8 mouse cellular contexts compared by ENCODE assay signal in the genomic region with DNA sequence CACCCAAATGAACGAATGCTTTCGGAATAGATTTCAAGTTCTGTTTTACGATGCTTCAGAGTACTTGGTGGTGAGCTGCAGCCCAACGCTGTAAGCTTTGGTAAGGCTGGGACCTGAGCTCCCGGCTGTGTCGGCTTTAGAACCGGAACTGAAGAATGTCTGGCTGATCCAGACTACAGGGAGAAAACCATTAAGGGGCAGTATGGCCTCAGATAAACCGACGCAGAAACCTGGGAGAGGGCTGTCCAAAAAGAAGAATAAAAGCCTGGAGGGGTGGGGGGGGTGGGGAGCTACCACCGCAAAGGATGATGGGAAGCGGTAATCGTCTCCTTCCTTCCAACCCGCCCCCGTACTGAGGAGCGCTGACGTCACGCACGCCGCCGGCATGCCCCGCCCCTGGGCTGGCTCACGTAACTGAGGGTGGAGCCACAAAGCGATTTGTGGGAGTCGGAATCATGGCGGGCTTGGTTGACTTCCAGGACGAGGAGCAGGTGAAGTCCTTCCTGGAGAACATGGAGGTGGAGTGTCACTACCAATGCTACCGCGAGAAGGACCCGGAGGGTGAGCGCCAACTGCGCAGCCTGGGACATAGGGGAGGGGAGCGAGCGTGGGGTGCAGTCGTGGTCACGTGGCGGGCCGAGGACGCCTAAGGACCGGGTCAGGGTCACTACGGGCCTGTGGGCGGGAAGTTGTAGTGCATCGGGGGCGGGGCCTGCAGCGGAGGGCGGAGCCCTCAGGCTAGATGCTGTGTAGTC. TPM values are rescaled to one million over a fixed set of nuclear protein-coding genes. Genes with fewer than 3 reads are reported as not detected.
DNase-seq lines count a peak whose midpoint lies in the region; ATAC-seq and TF ChIP-seq lines count a peak whose summit lies in the region.

A gene (plus strand): TSS at position 411 of the 755 bp plus-strand sequence.

- H3K27ac ChIP-seq in cortical plate, adult 2 months (ENCODE audit: insufficient read depth, low read length), result peak within 1 kb of the TSS; percentile 53

- peak within 1 kb of the TSS; percentile 74 for H3K4me3 ChIP-seq in cortical plate, adult 2 months (ENCODE audit: insufficient read depth, low read length)

- peak; percentile 94 to 95 for DNase-seq in gastrocnemius, adult 8-10 months (ENCODE audit: low spot score in 2 of 2)
- peak; percentile 99 for DNase-seq in induced T-regulatory cell, adult 2 months (ENCODE audit: low read depth)
- DNase-seq in left cerebral cortex, adult 9 months (ENCODE audit: low spot score in 2 of 2), result peak; percentile 91 to 97
- peak; percentile 97 for DNase-seq in right cerebral cortex, postnatal 14 days
- DNase-seq in urinary bladder, postnatal 36 days (ENCODE audit: low spot score in 2 of 2), result peak; percentile 95 to 96

- peak; percentile 63 for TF ChIP-seq POLR2A in cortical plate, adult 2 months (IDR thresholded peaks at IDR 0.05; ENCODE audit: extremely low read depth, insufficient read depth, low read length)

- ATAC-seq in activated CD4-positive, CD25-positive, alpha-beta regulatory T cell, adult 4 months, result peak; percentile 92
- ATAC-seq in megakaryocyte progenitor cell, adult 5-6 weeks (replicated peaks; ENCODE audit: poor library complexity), result peak; percentile 92

- peaks cover 2% of the 10 kb centered on the region; the same call in 1 of the 2 replicates for H3K4me1 ChIP-seq in cortical plate, adult 2 months (ENCODE audit: control insufficient read depth, insufficient read depth, low read length)

- no peak for TF ChIP-seq CTCF in cortical plate, adult 2 months (IDR thresholded peaks at IDR 0.05; ENCODE audit: extremely low read depth, insufficient read depth, low read length)

RNA-seq across cellular contexts. Expression of the gene that starts here (rescaled TPM):
- 10 to 100 TPM; 26.7 to 34.1 TPM for polyA plus RNA-seq in activated CD4-positive, CD25-positive, alpha-beta regulatory T cell, adult 4 months (2017; shearing (Covaris generic))
- 17.5 and 20.7 TPM in 2 replicates for polyA plus RNA-seq in cortical plate, adult 2 months (2012; rRNA removed)
- 10 to 100 TPM; 26.4 to 40.8 (median 33.7) TPM for total RNA-seq in gastrocnemius, adult 8-10 months (2022)
- total RNA-seq in megakaryocyte progenitor cell, adult 5-6 weeks (2015), result 14.5 and 19.2 TPM in 2 replicates
- 6.4 and 11.8 TPM in 2 replicates for total RNA-seq in megakaryocyte progenitor cell, adult 5-6 weeks (2017)

Comparison
In these comparisons a context has a peak if more than half of its experiments do, and no peak if none do; other contexts are left out.
1. Peak in every context shown above with its lines: DNase-seq, ATAC-seq, H3K4me3 ChIP-seq and H3K27ac ChIP-seq.